Mouse (Mus musculus): ENCODE data around the gene Gm20388.
"Not testable (repeated sequence)": the region's sequence is repeated elsewhere in the genome, so short reads cannot be mapped to it uniquely, and the experiment has no call there.

Gene Gm20388

GRCm38 (mm10) chr8:123518172-123518571 lies 3607.5 kb downstream of the Gm20388 start:
- DNase-seq (ENCODE audit: low read depth, low spot score): no peak

DNA sequence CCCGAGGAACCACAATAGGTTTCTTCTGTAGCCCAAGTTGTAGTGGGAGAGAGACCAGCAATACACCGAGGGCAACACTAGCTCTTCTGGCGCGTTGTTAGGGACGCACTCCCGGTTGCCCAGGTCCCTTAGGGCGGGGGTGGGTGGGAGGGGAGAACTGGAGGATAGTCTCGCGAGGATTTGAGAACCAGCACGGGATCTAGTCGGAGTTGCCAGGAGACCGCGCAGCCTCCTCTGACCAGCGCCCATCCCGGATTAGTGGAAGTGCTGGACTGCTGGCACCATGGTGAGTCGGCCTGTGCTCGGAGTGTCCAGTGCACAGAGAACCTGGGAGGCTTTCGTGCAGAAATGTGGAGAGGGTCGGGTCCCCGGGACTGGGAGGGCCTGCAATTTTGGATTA lies 3608.0 kb downstream of the Gm20388 start, which contains the start of gene Gas8:
TSS of gene Gas8 (plus strand) at position 168 of the 400 bp plus-strand sequence.
- DNase-seq (ENCODE audit: low read depth, low spot score): peak; percentile 98

DNA sequence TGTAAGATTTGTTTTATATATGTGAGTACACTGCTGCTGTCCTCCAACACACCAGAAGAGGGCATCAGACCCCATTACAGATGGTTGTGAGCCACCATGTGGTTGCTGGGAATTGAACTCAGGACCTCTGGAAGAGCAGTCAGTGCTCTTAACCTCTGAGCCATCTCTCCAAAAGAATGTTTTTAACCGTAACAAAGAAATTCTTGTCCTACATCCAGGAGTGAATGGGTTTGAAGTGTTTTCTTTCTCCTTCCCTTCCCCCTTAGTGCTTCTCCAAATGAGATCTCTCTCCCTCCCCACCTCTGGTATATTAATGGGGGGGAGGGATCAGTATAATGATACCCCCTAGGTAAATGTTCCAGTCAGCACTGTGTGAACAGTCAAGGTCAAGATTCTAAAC lies 3609.4 kb downstream of the Gm20388 start:
- not testable (repeated sequence) for DNase-seq (ENCODE audit: low read depth, low spot score)

- peak; percentile 84 for DNase-seq (ENCODE audit: low read depth, low spot score)
Measured at GRCm38 (mm10) chr8:123527720-123528489, 3617.3 kb downstream of the Gm20388 start.

DNA sequence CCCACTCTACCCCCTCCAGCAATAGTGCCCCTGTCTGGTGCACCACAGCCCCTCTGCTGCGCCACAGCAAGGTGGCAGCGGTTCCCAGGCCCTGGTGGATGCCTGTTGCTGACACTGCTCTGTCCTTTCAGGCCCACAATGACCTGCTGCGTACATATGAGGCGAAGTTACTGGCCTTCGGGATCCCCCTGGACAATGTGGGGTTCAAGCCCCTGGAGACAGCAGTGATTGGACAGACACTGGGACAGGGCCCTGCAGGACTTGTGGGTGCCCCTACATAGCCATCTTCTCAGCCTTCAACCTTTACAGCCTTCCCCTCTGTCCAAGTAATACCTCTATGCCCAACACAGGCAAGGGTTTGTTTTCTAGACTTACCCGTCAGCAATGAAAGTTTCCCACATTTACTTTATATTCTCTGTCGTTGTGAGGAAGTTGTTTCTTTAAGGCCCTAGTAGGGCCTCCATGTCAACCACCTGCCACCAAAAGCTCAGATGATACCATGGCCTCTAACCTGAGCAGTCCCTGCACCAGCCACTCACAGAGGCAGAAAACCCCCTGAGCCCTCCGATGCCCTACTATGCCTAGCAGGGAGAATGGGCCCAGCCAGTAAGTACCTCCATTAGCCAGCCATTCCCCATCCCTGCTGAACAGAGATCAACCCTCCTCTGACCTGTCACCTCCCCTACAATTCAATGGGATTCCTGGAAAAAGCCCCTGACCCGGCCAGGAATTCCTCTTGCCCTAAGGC lies 3625.8 kb downstream of the Gm20388 start:
- no peak for DNase-seq (ENCODE audit: low read depth, low spot score)

GRCm38 (mm10) chr8:123536990-123537380 lies 3626.3 kb downstream of the Gm20388 start:
- DNase-seq (ENCODE audit: low read depth, low spot score): no peak

- DNase-seq (ENCODE audit: low read depth, low spot score): not testable (repeated sequence)
Measured at GRCm38 (mm10) chr8:123537641-123538040, 3627.0 kb downstream of the Gm20388 start.

GRCm38 (mm10) chr8:123564221-123564620 lies 3653.6 kb downstream of the Gm20388 start:
- DNase-seq (ENCODE audit: low read depth, low spot score): not testable (repeated sequence)

DNA sequence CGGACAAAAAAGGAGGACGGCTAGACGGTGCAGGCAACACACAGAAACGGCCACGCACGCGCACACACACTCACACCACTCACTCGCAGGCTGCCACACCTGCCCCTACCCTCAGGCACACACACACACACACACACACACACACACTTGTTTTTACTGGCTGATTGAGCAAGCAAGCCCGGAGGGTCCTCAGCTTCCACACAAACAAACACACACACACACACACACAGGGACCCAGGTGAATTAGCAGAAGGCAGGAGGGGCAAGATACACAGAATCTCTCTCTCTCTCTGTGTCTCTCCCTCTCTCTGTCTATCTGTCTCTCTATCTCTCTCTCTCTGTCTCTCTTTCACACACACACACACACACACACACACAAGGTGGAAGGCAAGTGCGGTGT lies 3664.7 kb downstream of the Gm20388 start:
- DNase-seq (ENCODE audit: low read depth, low spot score): not testable (repeated sequence)

- DNase-seq (ENCODE audit: low read depth, low spot score): not testable (repeated sequence)
Measured at GRCm38 (mm10) chr8:123600666-123601172, 3690.1 kb downstream of the Gm20388 start.

DNA sequence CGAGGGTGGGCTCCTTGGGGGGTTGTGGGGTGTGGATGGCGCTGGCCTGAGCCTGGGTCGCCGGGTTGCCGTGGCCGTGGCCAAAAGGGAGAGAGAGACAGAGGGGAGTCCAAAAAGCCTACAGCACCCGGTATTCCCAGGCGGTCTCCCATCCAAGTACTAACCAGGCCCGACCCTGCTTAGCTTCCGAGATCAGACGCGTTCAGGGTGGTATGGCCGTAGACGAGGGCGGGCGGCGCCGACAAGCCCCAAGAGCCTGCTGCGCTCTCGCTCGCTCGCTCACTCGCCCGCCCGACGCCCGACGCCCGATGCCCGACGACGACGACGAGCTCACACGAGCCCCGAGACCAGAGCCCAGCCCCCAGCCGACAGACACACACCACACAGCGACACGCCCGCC lies 3690.8 kb downstream of the Gm20388 start:
- DNase-seq (ENCODE audit: low read depth, low spot score): not testable (repeated sequence)

- DNase-seq (ENCODE audit: low read depth, low spot score): not testable (repeated sequence)
Measured at GRCm38 (mm10) chr8:123612652-123613051, 3702.0 kb downstream of the Gm20388 start.

- not testable (repeated sequence) for DNase-seq (ENCODE audit: low read depth, low spot score)
Measured at GRCm38 (mm10) chr8:123623523-123623922, 3712.9 kb downstream of the Gm20388 start.

- no peak for DNase-seq (ENCODE audit: low read depth, low spot score)
Measured at GRCm38 (mm10) chr8:123624274-123624673, 3713.6 kb downstream of the Gm20388 start.

DNA sequence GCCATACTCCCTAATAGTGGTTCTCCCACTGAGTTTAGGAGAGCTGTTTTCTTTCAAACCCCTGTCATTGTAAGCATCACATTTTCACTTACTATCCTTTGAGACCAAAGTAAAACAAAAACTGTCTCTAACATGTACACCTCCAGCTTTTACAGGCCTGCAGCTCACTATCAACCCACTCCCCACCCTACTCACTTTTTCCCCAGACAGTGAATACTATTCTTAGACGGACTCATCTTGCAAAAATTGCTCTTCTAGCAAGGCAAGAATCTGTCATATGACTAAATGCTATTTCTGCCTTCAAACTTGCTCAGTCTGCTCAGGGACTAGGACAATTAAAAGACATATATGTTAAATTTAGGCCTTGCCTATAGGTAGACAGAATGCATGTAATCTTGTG lies 3714.1 kb downstream of the Gm20388 start:
- DNase-seq (ENCODE audit: low read depth, low spot score): peak; percentile 74

GRCm38 (mm10) chr8:123625717-123626116 lies 3715.1 kb downstream of the Gm20388 start:
- no peak for DNase-seq (ENCODE audit: low read depth, low spot score)

DNA sequence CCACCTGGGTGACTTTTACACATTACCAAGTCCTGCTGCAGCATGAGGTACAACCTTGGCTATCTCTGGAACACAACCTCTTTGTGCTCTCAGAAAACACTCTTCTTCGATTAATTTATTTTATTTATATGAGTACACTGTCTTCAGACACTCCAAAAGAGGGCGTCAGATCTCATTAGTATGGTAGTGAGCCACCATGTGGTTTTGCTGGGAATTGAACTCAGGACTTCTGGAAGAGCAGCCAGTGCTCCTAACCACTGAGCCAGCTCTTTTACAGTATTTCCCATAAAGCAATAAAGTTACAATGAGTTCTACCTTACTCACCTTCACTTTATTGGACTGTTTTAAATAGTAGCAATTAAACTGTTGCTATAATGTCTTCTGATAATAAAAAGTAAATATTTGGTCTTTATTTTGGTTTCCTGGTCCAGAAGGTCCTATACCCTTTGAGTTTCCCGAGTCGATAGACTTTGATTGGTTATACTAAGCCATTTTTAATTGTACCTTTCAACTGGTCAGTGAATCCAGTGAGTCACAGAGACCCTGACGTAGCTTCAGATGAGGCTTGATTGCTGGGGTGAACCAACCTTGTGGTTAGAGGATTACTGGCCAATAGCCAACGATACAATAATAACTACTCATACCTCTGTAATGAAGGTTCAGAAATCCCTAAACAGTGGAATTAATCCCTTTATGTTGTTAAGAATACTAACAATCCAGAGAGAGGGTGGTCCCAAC lies 3716.9 kb downstream of the Gm20388 start:
- no peak for DNase-seq (ENCODE audit: low read depth, low spot score)

GRCm38 (mm10) chr8:123628253-123628967 lies 3717.8 kb downstream of the Gm20388 start:
- DNase-seq (ENCODE audit: low read depth, low spot score): peak; percentile 78

DNA sequence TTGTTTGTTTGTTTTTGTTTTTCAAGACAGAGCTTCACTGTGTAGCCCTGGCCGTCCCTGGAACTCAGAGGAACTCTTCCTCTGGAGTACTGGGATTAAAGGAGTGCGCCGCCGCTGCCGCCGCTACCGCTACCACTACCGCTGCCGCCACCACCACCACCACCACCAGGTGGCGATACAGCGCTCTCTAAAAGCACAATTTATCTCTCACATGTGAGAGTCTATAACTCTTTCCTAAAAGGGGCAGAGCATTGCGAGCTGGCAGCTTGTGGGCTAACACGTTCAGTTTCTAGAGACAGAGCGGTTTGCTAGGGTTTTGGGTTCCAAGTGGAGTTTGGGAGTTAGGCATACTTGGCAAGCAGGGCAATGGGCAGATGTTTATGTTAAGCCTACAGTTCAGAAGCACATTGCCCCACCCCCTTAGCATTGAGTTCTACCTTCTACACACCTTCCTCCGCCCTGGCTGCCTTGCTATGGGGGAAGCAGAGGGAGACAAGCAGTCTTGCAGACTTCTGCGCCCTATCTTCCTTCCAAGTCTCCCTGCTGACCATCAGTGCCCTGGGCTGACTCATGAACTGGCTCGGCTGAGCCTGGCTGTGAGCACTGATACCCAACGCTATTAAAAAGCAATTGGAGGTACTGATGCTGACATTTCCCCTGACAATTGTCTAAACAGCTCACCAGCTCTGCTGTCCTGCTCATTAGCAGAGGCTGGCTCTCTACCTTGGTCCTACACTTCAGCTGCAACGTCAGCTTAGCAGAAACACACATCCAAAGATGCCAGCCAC lies 3718.5 kb downstream of the Gm20388 start:
- peak; percentile 86 for DNase-seq (ENCODE audit: low read depth, low spot score)

DNA sequence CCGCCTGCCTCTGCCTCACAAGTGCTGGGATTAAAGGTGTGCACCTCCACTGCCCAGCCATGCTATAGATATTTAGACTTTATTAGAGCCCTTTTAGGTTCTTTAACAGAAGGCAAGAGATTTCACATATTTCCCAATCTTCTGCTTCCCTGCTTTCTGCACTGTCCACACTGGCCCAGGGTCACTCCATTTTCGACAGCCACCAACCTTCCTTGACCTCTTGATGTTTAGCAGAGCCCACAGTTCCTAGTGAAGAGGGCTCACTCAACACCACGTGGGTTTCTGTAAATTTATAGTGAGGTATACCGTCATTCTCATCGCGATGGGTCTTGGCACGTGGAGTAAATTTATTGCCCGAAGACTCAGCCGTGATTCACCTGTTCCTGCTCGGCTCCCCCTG lies 3719.4 kb downstream of the Gm20388 start:
- no peak for DNase-seq (ENCODE audit: low read depth, low spot score)
